Mouse (Mus musculus): Measurements from ENCODE around the gene Simc1. TPM values are rescaled to one million over a fixed set of nuclear protein-coding genes. Genes with fewer than 3 reads are reported as not detected.
A peak's percentile ranks its signal among the peaks of the same experiment; 100 is the strongest.

Gene Simc1
- polyA plus RNA-seq, 1 experiment from 2014 or later = 1.5 TPM

DNA sequence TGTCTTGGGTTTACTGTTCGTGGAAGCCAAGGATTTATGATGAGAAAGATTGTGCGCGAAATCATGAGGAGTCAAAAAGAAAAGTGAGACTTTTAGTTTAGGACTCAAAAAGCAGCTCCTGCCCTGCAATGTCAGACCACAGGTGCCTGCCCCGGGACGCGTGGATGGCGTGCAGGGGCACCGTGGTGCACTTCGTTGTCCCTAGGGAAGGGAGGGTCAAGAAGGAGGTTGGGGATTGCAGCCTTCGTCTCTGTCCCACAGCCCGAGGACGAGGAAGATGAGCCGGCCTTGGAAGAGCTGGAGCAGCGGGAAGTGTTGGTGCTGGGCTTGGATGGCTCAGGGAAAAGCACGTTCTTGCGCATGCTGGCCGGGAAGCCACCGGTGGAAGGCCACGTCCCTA is 71.9 kb downstream of the Simc1 start:
- ATAC-seq = peak; percentile 20; the same call in 1 of the 2 replicates
- peak overlapping the region; percentile 66 for H3K4me3 ChIP-seq (ENCODE audit: low read depth, low read length)
- WGBS (ENCODE audit: insufficient replicate concordance) = 4% methylated on average over 19 of the region's 19 CpGs
- H3K9me3 ChIP-seq (ENCODE audit: low read length) = no peaks in the 10 kb centered on the region
- H3K27me3 ChIP-seq (ENCODE audit: insufficient read depth, low read length) = no peaks in the 10 kb centered on the region
- no peak for TF ChIP-seq CTCF (IDR thresholded peaks at IDR 0.05; ENCODE audit: low read depth)
- no peak for TF ChIP-seq EP300 (IDR thresholded peaks at IDR 0.05; ENCODE audit: low read depth)
- no peaks in the 10 kb centered on the region for H3K36me3 ChIP-seq (replicated peaks; ENCODE audit: insufficient read depth, low read length)
- peak overlapping the region; percentile 25 for H3K27ac ChIP-seq (ENCODE audit: low read depth)
- peak overlapping the region; percentile 75 for H3K9ac ChIP-seq (replicated peaks)
- no peak for DNase-seq
- peaks cover 16% of the 10 kb centered on the region for H3K4me1 ChIP-seq (ENCODE audit: insufficient read depth)
- peak overlapping the region; percentile 79 for H3K4me2 ChIP-seq (ENCODE audit: low read depth, low read length)

DNA sequence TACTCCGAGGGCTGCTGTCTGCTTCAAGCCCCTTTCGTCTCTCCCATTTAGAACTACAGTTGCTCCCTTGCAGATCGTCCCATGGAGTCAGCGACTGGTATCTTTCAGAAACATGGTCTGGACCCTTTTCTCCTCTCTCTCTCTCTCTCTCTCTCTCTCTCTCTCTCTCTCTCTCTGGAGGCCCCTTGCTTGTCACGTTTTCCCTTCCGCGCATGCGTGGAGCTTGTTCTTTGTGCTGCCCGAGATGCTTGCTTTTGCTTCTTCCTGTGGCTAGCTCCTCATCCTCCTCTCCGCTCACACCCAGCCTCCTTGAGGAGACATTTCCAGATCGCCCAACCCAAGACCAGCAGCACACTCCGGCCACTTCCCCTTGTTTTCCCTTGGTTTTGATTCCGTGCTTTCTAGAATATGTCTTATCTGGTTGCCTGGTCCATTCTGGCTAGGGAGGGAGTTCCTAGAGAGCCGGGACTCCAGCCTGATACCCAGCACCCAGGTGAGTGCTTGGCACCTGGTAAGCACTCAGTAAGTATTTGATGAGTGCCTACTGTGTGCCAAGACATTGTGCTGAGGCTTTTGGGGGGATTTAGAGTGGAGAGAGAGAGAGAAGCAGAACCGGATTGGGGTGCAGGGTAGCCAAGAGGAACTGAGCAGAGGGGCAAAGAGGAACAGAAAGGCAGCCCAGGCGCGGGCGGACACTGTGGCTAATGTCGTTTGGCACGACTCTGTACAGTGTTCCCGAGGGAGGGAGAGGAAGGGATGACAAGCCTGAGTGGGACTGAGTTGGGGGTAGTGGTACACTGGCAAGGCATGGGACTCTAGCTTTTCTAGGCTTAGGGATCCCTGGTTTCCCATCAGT is 74.3 kb downstream of the Simc1 start:
- Histone ChIP-seq H3K9me3 (ENCODE audit: low read length) (no peaks in the 10 kb centered on the region), H3K27me3 (ENCODE audit: insufficient read depth, low read length) (no peaks in the 10 kb centered on the region), H3K4me1 (ENCODE audit: insufficient read depth) (peaks cover 19% of the 10 kb centered on the region), H3K27ac (ENCODE audit: low read depth) (peak overlapping the region; percentile 52; the same call in 1 of the 2 replicates), H3K9ac (replicated peaks) (0 out of 2 replicates have a peak overlapping the region, but pooled peaks have one; percentile 0), H3K4me2 (ENCODE audit: low read depth, low read length) (peak overlapping the region; percentile 38; the same call in 1 of the 2 replicates), H3K36me3 (replicated peaks; ENCODE audit: insufficient read depth, low read length) (peaks cover 3% of the 10 kb centered on the region; the same call in 1 of the 2 replicates), H3K4me3 (ENCODE audit: low read depth, low read length) (no peak overlapping the region)
- WGBS (ENCODE audit: insufficient replicate concordance) = 56% methylated on average over 21 of the region's 21 CpGs
- no peak for TF ChIP-seq EP300 (IDR thresholded peaks at IDR 0.05; ENCODE audit: low read depth)
- TF ChIP-seq CTCF (IDR thresholded peaks at IDR 0.05; ENCODE audit: low read depth) = no peak
- ATAC-seq (no peak), DNase-seq (peak; percentile 49)

DNA sequence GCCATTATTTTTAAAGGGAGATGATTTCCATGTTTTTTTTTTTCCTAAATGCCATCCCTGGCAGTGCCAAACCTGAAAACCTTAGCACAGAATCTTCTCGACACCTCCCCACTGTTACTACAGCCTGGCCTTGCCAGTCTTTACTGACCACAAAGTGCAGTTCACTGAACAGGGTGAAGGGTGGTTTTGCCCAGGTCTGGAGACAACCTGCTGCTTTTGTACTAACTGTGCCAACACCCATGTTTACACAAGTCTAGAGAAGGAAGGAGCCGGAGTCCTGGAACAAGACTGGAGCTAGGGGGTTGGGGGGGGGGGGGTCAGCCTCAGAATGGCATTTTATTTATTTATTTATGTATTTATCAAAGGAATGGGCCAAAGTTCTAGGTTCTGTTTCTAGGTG is 77.8 kb downstream of the Simc1 start:
- Histone ChIP-seq H3K36me3 (replicated peaks; ENCODE audit: insufficient read depth, low read length) (peaks cover 22% of the 10 kb centered on the region), H3K9me3 (ENCODE audit: low read length) (no peaks in the 10 kb centered on the region), H3K27me3 (ENCODE audit: insufficient read depth, low read length) (no peaks in the 10 kb centered on the region), H3K4me2 (ENCODE audit: low read depth, low read length) (no peak overlapping the region), H3K4me1 (ENCODE audit: insufficient read depth) (peaks cover 16% of the 10 kb centered on the region), H3K9ac (replicated peaks) (no peak overlapping the region), H3K27ac (ENCODE audit: low read depth) (no peak overlapping the region), H3K4me3 (ENCODE audit: low read depth, low read length) (no peak overlapping the region)
- DNase-seq (no peak), ATAC-seq (no peak)
- 68% methylated on average over 2 of the region's 2 CpGs for WGBS (ENCODE audit: insufficient replicate concordance)
- no peak for TF ChIP-seq CTCF (IDR thresholded peaks at IDR 0.05; ENCODE audit: low read depth)
- no peak for TF ChIP-seq EP300 (IDR thresholded peaks at IDR 0.05; ENCODE audit: low read depth)

DNA sequence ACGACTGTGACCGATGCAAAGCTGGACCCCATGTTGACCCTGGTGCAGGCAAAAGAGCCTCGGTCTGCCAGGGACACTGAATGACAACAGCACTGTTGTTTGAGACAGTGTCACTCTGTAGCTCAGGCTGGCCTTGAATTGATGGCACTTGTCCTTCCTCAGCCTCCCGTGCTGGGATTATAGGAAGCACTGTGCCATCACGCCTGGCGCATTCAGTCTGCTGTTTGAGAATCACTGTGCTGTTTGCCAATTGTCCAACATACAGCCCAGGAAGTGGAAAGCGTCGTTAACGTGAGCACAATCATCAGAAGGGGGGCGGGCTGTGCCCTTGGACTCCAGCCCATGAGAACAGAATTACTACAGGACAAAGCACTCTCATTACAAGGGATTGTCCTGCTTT is 78.5 kb downstream of the Simc1 start:
- no peaks in the 10 kb centered on the region for H3K27me3 ChIP-seq (ENCODE audit: insufficient read depth, low read length)
- no peak for DNase-seq
- peaks cover 16% of the 10 kb centered on the region for H3K4me1 ChIP-seq (ENCODE audit: insufficient read depth)
- no peak for TF ChIP-seq CTCF (IDR thresholded peaks at IDR 0.05; ENCODE audit: low read depth)
- TF ChIP-seq EP300 (IDR thresholded peaks at IDR 0.05; ENCODE audit: low read depth) = no peak
- H3K4me3 ChIP-seq (ENCODE audit: low read depth, low read length) = no peak overlapping the region
- no peaks in the 10 kb centered on the region for H3K9me3 ChIP-seq (ENCODE audit: low read length)
- ATAC-seq = peak; percentile 66
- no peak overlapping the region for H3K9ac ChIP-seq (replicated peaks)
- H3K27ac ChIP-seq (ENCODE audit: low read depth) = peak overlapping the region; percentile 61
- H3K4me2 ChIP-seq (ENCODE audit: low read depth, low read length) = no peak overlapping the region
- 60% methylated on average over 10 of the region's 10 CpGs for WGBS (ENCODE audit: insufficient replicate concordance)
- H3K36me3 ChIP-seq (replicated peaks; ENCODE audit: insufficient read depth, low read length) = peaks cover 22% of the 10 kb centered on the region

DNA sequence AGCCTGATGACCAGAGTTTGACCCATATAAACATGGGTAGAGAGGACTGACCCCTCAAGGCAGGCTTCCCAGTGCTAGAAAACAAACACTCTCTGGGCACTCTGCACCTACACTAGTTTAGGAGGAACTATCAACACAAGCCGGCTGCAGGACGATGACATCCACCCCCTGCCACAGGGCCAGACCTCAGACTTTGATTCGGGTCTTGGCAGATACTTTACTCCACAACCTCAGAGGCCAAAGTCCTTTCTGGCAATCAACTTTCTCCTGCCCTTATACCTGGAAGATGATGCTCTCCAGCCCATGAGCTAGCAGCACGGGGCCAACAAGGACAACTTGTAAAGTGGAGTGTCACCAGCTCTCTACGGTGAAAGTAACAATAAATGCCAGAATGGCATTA is 79.3 kb downstream of the Simc1 start:
- 83% methylated on average over 5 of the region's 5 CpGs for WGBS (ENCODE audit: insufficient replicate concordance)
- Histone ChIP-seq H3K27me3 (ENCODE audit: insufficient read depth, low read length) (no peaks in the 10 kb centered on the region), H3K9me3 (ENCODE audit: low read length) (no peaks in the 10 kb centered on the region), H3K9ac (replicated peaks) (no peak overlapping the region), H3K4me2 (ENCODE audit: low read depth, low read length) (no peak overlapping the region), H3K27ac (ENCODE audit: low read depth) (peak overlapping the region; percentile 61), H3K36me3 (replicated peaks; ENCODE audit: insufficient read depth, low read length) (peaks cover 22% of the 10 kb centered on the region), H3K4me1 (ENCODE audit: insufficient read depth) (peaks cover 15% of the 10 kb centered on the region), H3K4me3 (ENCODE audit: low read depth, low read length) (no peak overlapping the region)
- DNase-seq (no peak), ATAC-seq (peak; percentile 72)
- TF ChIP-seq EP300 (IDR thresholded peaks at IDR 0.05; ENCODE audit: low read depth) (no peak), CTCF (IDR thresholded peaks at IDR 0.05; ENCODE audit: low read depth) (no peak)

DNA sequence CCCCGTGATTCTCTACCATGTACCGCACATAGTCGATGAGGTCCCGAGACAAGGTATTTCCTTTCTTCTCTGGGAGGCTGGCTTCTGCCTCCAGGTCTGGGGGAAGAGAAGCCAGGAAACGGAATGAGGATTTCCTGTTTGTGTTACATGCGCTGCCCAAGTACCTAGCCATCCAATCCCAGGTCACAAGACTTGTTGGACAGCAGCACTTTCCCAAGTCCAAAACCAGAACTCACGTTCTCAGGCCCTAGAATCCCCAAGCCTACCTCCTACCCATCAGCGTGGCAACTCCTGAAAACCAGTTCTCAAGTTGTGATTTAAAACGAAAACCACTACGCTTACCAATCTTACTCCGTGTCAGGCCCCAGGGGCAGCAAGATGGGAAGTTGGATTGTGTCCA is 82.3 kb downstream of the Simc1 start:
- Histone ChIP-seq H3K4me2 (ENCODE audit: low read depth, low read length) (no peak overlapping the region), H3K27ac (ENCODE audit: low read depth) (no peak overlapping the region), H3K27me3 (ENCODE audit: insufficient read depth, low read length) (no peaks in the 10 kb centered on the region), H3K4me3 (ENCODE audit: low read depth, low read length) (no peak overlapping the region), H3K4me1 (ENCODE audit: insufficient read depth) (peaks cover 8% of the 10 kb centered on the region), H3K9me3 (ENCODE audit: low read length) (no peaks in the 10 kb centered on the region), H3K9ac (replicated peaks) (no peak overlapping the region), H3K36me3 (replicated peaks; ENCODE audit: insufficient read depth, low read length) (peaks cover 25% of the 10 kb centered on the region)
- TF ChIP-seq EP300 (IDR thresholded peaks at IDR 0.05; ENCODE audit: low read depth) (no peak), CTCF (IDR thresholded peaks at IDR 0.05; ENCODE audit: low read depth) (no peak)
- no peak for ATAC-seq
- DNase-seq = no peak
- 79% methylated on average over 11 of the region's 11 CpGs for WGBS (ENCODE audit: insufficient replicate concordance)

Data from liver, postnatal 0 days (tissue).